Mouse (Mus musculus) hindbrain, embryonic 12.5 days (tissue): ENCODE measurements around the gene Rsbn1l. TPM values are rescaled to one million over a fixed set of nuclear protein-coding genes. Genes with fewer than 3 reads are reported as not detected.

Experiments used
- ATAC-seq: fragments of 200-750 bp; cut with Nextera tagmentation; 2 replicates; pipeline ENCODE4 v1.8.0; 2017; ENCODE audit warnings: moderate TSS enrichment; ENCODE audit not compliant: low FRiP score
- H3K27ac ChIP-seq: fragments of 300-500 bp; sonication (generic); 2 replicates; pipeline ENCODE4 v1.5.1; 2016; ENCODE audit warnings: mild to moderate bottlenecking
- H3K27me3 ChIP-seq: fragments of 300-500 bp; sonication (generic); 2 replicates; pipeline ENCODE4 v1.6.1; 2016; ENCODE audit warnings: mild to moderate bottlenecking
- H3K36me3 ChIP-seq: fragments of 300-500 bp; sonication (generic); 2 replicates; pipeline ENCODE4 v1.6.1; 2016; ENCODE audit warnings: mild to moderate bottlenecking
- H3K4me1 ChIP-seq: fragments of 300-500 bp; sonication (generic); 2 replicates; pipeline ENCODE4 v1.6.1; 2016
- H3K4me2 ChIP-seq: fragments of 300-500 bp; sonication (generic); replicated peaks from 2 replicates; pipeline ENCODE4 v1.6.1; 2016; ENCODE audit warnings: mild to moderate bottlenecking
- H3K4me3 ChIP-seq: fragments of 300-500 bp; sonication (generic); 2 replicates; pipeline ENCODE4 v1.5.1; 2016; ENCODE audit warnings: mild to moderate bottlenecking
- H3K9ac ChIP-seq: fragments of 300-500 bp; sonication (generic); 2 replicates; pipeline ENCODE4 v1.6.1; 2016; ENCODE audit warnings: mild to moderate bottlenecking, moderate library complexity
- H3K9me3 ChIP-seq: fragments of 300-500 bp; sonication (generic); replicated peaks from 2 replicates; pipeline ENCODE4 v1.6.1; 2016; ENCODE audit warnings: mild to moderate bottlenecking
- WGBS: fragments of 180-500 bp; shearing (Covaris S2); methylation state at CpG from one replicate; pipeline ENCODE4 v1.1.7; 2016; 5-methylcytosine and 5-hydroxymethylcytosine counted together
- polyA plus RNA-seq: library from polyadenylated mRNA; unstranded; fragments of >200 nt; fragmentation: Nextera tagmentation; extraction: Ambion mirVana; gene quantifications from 2 replicates; pipeline ENCODE4 v1.2.1, GENCODE M21; 2016

Rsbn1l gene
- polyA plus RNA-seq, 1 experiment from 2014 or later: 6.0 TPM

- Histone ChIP-seq H3K4me1 (no peaks in the 10 kb centered on the region), H3K9me3 (no peaks in the 10 kb centered on the region), H3K27ac (no peak overlapping the region), H3K27me3 (no peaks in the 10 kb centered on the region), H3K4me3 (no peak overlapping the region), H3K9ac (no peak overlapping the region), H3K36me3 (no peaks in the 10 kb centered on the region), H3K4me2 (no peak overlapping the region)
- no peak for ATAC-seq
- WGBS: 80% methylated on average over 3 of the region's 3 CpGs
Observed at GRCm38 (mm10) chr5:20924608-20925007, 31.6 kb downstream of the Rsbn1l start.

- 80% methylated on average over 9 of the region's 9 CpGs for WGBS
Observed at GRCm38 (mm10) chr5:20919566-20919965, 36.6 kb downstream of the Rsbn1l start.

DNA sequence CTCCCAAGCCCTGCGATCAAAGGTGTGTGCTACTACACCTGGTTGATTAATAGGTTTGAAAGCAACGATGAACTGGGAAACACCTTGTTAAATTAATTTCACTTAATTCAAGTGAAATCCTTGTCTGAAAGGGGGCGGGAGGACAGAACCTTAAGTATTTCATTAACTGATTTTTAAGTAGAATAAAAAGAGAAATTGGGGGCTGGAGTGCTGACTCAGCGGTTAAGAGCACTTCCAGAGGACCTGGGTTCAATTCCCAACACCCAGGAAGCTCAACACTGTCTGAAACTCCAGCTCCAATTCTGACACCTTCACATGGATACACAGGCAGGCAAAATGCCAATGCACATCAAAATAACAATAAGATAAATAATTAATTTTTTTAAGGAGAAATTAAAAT is 37.2 kb downstream of the Rsbn1l start:
- Histone ChIP-seq H3K4me2 (no peak overlapping the region), H3K4me3 (no peak overlapping the region), H3K36me3 (no peaks in the 10 kb centered on the region), H3K9me3 (no peaks in the 10 kb centered on the region), H3K27me3 (no peaks in the 10 kb centered on the region), H3K4me1 (no peaks in the 10 kb centered on the region), H3K27ac (no peak overlapping the region), H3K9ac (no peak overlapping the region)
- 97% methylated on average over 4 of the region's 4 CpGs for WGBS
- no peak for ATAC-seq

More at GRCm38 (mm10) chr5:20919566-20919965, 36.6 kb downstream of the Rsbn1l start:
- Histone ChIP-seq H3K9ac (no peak overlapping the region), H3K4me2 (no peak overlapping the region), H3K27me3 (no peaks in the 10 kb centered on the region), H3K36me3 (no peaks in the 10 kb centered on the region), H3K27ac (no peak overlapping the region), H3K4me3 (no peak overlapping the region), H3K9me3 (no peaks in the 10 kb centered on the region), H3K4me1 (no peaks in the 10 kb centered on the region)
- no peak for ATAC-seq

DNA sequence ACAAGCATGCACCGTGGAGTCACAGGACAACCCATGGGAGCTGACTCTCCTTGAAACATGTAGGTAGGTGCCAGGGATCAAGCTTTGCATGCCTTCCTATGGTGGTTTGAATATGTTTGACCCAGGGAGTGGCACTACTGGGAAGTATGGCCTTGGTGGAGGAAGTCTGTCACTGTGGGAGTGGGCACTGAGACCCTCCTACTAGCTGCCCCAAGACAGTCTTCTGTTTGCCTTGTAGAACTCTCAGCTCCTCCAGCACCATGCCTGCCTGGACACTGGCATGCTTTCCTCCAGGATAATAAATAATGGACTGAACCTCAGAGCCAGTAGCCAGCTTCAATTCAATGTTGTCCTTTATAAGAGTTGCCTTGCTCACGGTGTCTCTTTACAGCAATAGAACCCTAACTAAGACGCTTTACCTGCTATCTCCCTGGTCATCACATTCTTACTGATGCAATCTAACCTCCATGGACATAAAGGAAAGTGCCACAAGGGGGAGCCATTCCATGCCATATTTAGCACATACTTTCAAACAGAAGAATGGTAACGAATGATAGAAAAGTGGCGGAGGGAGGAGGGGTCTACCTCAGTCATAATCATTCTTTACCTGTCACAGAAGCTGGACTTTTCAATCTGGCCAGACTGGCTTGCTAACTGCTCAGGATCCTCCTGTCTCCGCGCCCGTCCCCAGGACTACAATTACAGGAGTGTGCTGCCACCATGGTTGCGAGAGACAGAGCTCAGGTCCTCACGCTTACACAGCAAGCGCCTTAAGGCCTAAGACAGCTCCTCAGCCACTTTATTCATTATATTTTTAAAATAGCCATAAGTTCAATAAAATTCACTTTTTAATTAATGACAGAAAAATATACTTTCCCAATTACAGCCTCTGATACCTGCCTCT is 42.6 kb downstream of the Rsbn1l start:
- peak; percentile 48; the same call in 1 of the 2 replicates for ATAC-seq
- no peak overlapping the region for H3K27ac ChIP-seq
- no peaks in the 10 kb centered on the region for H3K4me1 ChIP-seq
- WGBS: 77% methylated on average over 11 of the region's 11 CpGs
- no peaks in the 10 kb centered on the region for H3K27me3 ChIP-seq
- H3K36me3 ChIP-seq: no peaks in the 10 kb centered on the region
- H3K4me2 ChIP-seq: no peak overlapping the region
- H3K9me3 ChIP-seq: no peaks in the 10 kb centered on the region
- H3K9ac ChIP-seq: no peak overlapping the region
- H3K4me3 ChIP-seq: no peak overlapping the region

- no peak for ATAC-seq
- H3K4me2 ChIP-seq: no peak overlapping the region
- H3K4me1 ChIP-seq: no peaks in the 10 kb centered on the region
- no peak overlapping the region for H3K4me3 ChIP-seq
- H3K27ac ChIP-seq: no peak overlapping the region
- H3K36me3 ChIP-seq: no peaks in the 10 kb centered on the region; the same call in 1 of the 2 replicates
- H3K9ac ChIP-seq: no peak overlapping the region
- no peaks in the 10 kb centered on the region for H3K9me3 ChIP-seq
- H3K27me3 ChIP-seq: no peaks in the 10 kb centered on the region
- WGBS: 95% methylated on average over 2 of the region's 2 CpGs
Observed at GRCm38 (mm10) chr5:20911741-20912140, 44.5 kb downstream of the Rsbn1l start.

DNA sequence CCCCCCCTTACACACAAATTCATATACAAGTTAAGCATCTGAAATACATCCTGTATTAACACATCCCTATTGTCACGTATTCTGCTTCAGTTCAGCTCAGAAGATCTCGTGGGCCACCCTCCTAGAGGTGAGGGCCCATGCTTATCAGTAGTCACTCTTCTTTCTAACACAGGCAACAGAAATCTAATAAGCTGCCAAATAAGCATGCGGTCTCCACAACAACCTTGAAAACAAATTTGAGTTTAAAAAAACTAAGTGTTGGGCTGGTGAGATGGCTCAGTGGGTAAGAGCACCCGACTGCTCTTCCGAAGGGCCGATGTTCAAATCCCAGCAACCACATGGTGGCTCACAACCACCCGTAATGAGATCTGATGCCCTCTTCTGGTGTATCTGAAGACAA is 50.0 kb downstream of the Rsbn1l start:
- no peak for ATAC-seq
- H3K27me3 ChIP-seq: no peaks in the 10 kb centered on the region
- H3K36me3 ChIP-seq: peaks cover 7% of the 10 kb centered on the region
- no peaks in the 10 kb centered on the region for H3K4me1 ChIP-seq
- WGBS: 95% methylated on average over 7 of the region's 7 CpGs
- H3K4me2 ChIP-seq: no peak overlapping the region
- H3K27ac ChIP-seq: no peak overlapping the region
- no peak overlapping the region for H3K4me3 ChIP-seq
- H3K9ac ChIP-seq: no peak overlapping the region
- no peaks in the 10 kb centered on the region for H3K9me3 ChIP-seq

DNA sequence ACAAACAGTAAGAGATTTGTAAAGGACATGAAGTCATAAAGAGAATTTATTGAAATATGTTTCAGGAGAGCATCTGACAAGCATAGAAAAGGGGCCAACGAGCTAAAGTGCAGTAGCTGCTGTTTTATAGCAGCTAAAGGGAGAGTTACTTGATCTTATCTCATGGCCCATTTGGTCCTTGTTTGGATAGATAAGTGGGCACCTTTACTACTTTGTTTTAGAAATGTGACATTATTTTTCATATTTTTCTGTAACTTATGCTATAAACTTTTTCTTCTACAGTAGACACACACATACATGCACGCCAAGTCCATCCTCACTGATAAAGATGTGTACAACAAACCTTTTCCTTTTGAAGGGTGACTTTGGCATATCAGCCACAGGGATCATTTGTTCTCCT is 50.8 kb downstream of the Rsbn1l start:
- ATAC-seq: no peak
- Histone ChIP-seq H3K4me1 (no peaks in the 10 kb centered on the region), H3K27ac (no peak overlapping the region), H3K9ac (no peak overlapping the region), H3K4me2 (no peak overlapping the region), H3K4me3 (no peak overlapping the region), H3K27me3 (no peaks in the 10 kb centered on the region), H3K9me3 (no peaks in the 10 kb centered on the region), H3K36me3 (peaks cover 8% of the 10 kb centered on the region)
- WGBS: 91% methylated on average over 2 of the region's 2 CpGs

DNA sequence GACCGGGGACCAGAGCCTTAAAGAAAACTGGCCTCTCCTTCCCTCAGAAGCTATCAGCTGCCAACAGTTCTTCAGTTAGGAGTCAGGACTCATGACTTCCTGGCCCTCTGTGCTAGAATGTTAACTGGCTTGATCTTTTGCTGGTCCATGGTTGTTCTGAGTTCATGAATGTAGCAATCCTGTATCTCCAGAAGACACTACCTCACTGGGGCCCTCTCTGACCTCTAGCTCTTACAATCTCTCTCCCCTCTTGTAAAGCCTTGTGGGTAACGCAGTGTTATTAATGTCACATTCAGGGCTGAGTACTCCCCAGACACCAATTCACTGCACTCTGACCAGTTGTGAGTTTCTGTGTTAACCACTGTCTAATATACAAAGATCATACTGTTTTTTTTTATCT is 51.6 kb downstream of the Rsbn1l start:
- Histone ChIP-seq H3K4me1 (no peaks in the 10 kb centered on the region), H3K27ac (no peak overlapping the region), H3K4me2 (no peak overlapping the region), H3K9me3 (no peaks in the 10 kb centered on the region), H3K4me3 (no peak overlapping the region), H3K36me3 (peaks cover 9% of the 10 kb centered on the region), H3K9ac (no peak overlapping the region), H3K27me3 (no peaks in the 10 kb centered on the region)
- ATAC-seq: no peak
- 92% methylated on average over 2 of the region's 2 CpGs for WGBS

GRCm38 (mm10) chr5:20897446-20898167 is 58.6 kb downstream of the Rsbn1l start:
- no peak overlapping the region for H3K4me3 ChIP-seq
- no peak overlapping the region for H3K4me2 ChIP-seq
- 93% methylated on average over 2 of the region's 2 CpGs for WGBS
- no peaks in the 10 kb centered on the region for H3K4me1 ChIP-seq
- H3K9me3 ChIP-seq: no peaks in the 10 kb centered on the region
- no peak for ATAC-seq
- H3K27ac ChIP-seq: no peak overlapping the region
- H3K9ac ChIP-seq: no peak overlapping the region
- H3K36me3 ChIP-seq: peaks cover 20% of the 10 kb centered on the region
- H3K27me3 ChIP-seq: no peaks in the 10 kb centered on the region

- WGBS: 83% methylated on average over 4 of the region's 4 CpGs
- Histone ChIP-seq H3K4me1 (peaks cover 15% of the 10 kb centered on the region), H3K9ac (no peak overlapping the region), H3K4me2 (0 out of 2 replicates have a peak overlapping the region, but pooled peaks have one; percentile 20), H3K27ac (no peak overlapping the region), H3K36me3 (peaks cover 5% of the 10 kb centered on the region; the same call in 1 of the 2 replicates), H3K27me3 (no peaks in the 10 kb centered on the region), H3K9me3 (no peaks in the 10 kb centered on the region), H3K4me3 (no peak overlapping the region)
- ATAC-seq: no peak
Observed at GRCm38 (mm10) chr5:20884036-20884620, 72.1 kb downstream of the Rsbn1l start.

- H3K9ac ChIP-seq: peak within 1 kb of the TSS; percentile 92
- peaks cover 5% of the 10 kb centered on the region; the same call in 1 of the 2 replicates for H3K36me3 ChIP-seq
- no peaks in the 10 kb centered on the region for H3K9me3 ChIP-seq
- peak within 1 kb of the TSS; percentile 89 for H3K4me3 ChIP-seq
- H3K27ac ChIP-seq: peak within 1 kb of the TSS; percentile 96
- peaks cover 15% of the 10 kb centered on the region for H3K4me1 ChIP-seq
- H3K27me3 ChIP-seq: no peaks in the 10 kb centered on the region
- peak; percentile 100 for ATAC-seq
- peak within 1 kb of the TSS; percentile 61 for H3K4me2 ChIP-seq
- under 1% methylated on average over 79 of the region's 94 CpGs for WGBS
Observed at GRCm38 (mm10) chr5:20881915-20882800, 74.0 kb downstream of the Rsbn1l start, which contains the start of the genes Phtf2 and Tmem60. Phtf2 (minus strand) TSS chr5:20882124. Tmem60 (plus strand) TSS chr5:20882191.
